Mouse (Mus musculus) cerebellum, adult 9-10 months (tissue): ENCODE results near the gene 2210011C24Rik.

ENCODE experiments used
- DNase-seq: peaks from one replicate; pipeline ENCODE4 v3.0.0; 2022

Gene 2210011C24Rik

GRCm38 (mm10) chr8:84011705-84012498 is at the start of gene 2210011C24Rik:
TSS of gene 2210011C24Rik (minus strand) at chr8:84012171.
- peak; percentile 11 for DNase-seq

- DNase-seq, result no peak
These were observed 48.3 kb upstream of the 2210011C24Rik start for GRCm38 (mm10) chr8:84060245-84060644.

- no peak for DNase-seq
These were observed 47.3 kb upstream of the 2210011C24Rik start for GRCm38 (mm10) chr8:84059226-84059625.

- DNase-seq, result no peak
These were observed 45.9 kb upstream of the 2210011C24Rik start for GRCm38 (mm10) chr8:84057827-84058226.

- no peak for DNase-seq
These were observed 41.3 kb upstream of the 2210011C24Rik start for GRCm38 (mm10) chr8:84053229-84053628.

GRCm38 (mm10) chr8:84052746-84053145 is 40.8 kb upstream of the 2210011C24Rik start:
- DNase-seq, result no peak

- no peak for DNase-seq
These were observed 36.2 kb upstream of the 2210011C24Rik start for GRCm38 (mm10) chr8:84048171-84048570.

- no peak for DNase-seq
These were observed 34.5 kb upstream of the 2210011C24Rik start for GRCm38 (mm10) chr8:84046505-84046904.

- DNase-seq, result no peak
These were observed 32.9 kb upstream of the 2210011C24Rik start, which contains the start of gene Rln3 for GRCm38 (mm10) chr8:84044900-84045299. TSS of gene Rln3 (minus strand) at chr8:84045000.

GRCm38 (mm10) chr8:84044103-84044502 is 32.1 kb upstream of the 2210011C24Rik start:
- no peak for DNase-seq

GRCm38 (mm10) chr8:84042948-84043342 is 31.0 kb upstream of the 2210011C24Rik start:
- no peak for DNase-seq

GRCm38 (mm10) chr8:84042066-84042947 is 30.3 kb upstream of the 2210011C24Rik start, which contains the start of gene Il27ra:
TSS of gene Il27ra (minus strand) at chr8:84042589.
- peak; percentile 33 for DNase-seq

GRCm38 (mm10) chr8:84039050-84039449 is 27.1 kb upstream of the 2210011C24Rik start:
- peak; percentile 79 for DNase-seq

GRCm38 (mm10) chr8:84038015-84038414 is 26.0 kb upstream of the 2210011C24Rik start:
- no peak for DNase-seq

GRCm38 (mm10) chr8:84032777-84033176 is 20.8 kb upstream of the 2210011C24Rik start:
- DNase-seq, result no peak

GRCm38 (mm10) chr8:84029272-84029671 is 17.3 kb upstream of the 2210011C24Rik start:
- no peak for DNase-seq

- DNase-seq, result no peak
These were observed 15.5 kb upstream of the 2210011C24Rik start for GRCm38 (mm10) chr8:84027449-84027848.

GRCm38 (mm10) chr8:84025863-84026262 is 13.9 kb upstream of the 2210011C24Rik start:
- DNase-seq, result no peak

- DNase-seq, result peak; percentile 27
These were observed 12.2 kb upstream of the 2210011C24Rik start for GRCm38 (mm10) chr8:84024171-84024570.

- no peak for DNase-seq
These were observed 11.7 kb upstream of the 2210011C24Rik start for GRCm38 (mm10) chr8:84023631-84024030.

GRCm38 (mm10) chr8:84023085-84023484 is 11.1 kb upstream of the 2210011C24Rik start:
- DNase-seq, result no peak

GRCm38 (mm10) chr8:84021569-84021968 is 9.6 kb upstream of the 2210011C24Rik start:
- no peak for DNase-seq

- DNase-seq, result no peak
These were observed 9.1 kb upstream of the 2210011C24Rik start, which contains the start of gene Palm3 for GRCm38 (mm10) chr8:84021096-84021495. TSS of gene Palm3 (plus strand) at chr8:84021471.
